Mouse (Mus musculus) heart, embryonic 12.5 days (tissue): ENCODE measurements around the gene Paqr7. TPM values are rescaled to one million over a fixed set of nuclear protein-coding genes. Genes with fewer than 3 reads are reported as not detected.
"Not testable (repeated sequence)": the region's sequence is repeated elsewhere in the genome, so short reads cannot be mapped to it uniquely, and the experiment has no call there.

Experiments used
- ATAC-seq: fragments of 200-750 bp; cut with Nextera tagmentation; 2 replicates; pipeline ENCODE4 v1.8.0; 2017; ENCODE audit warnings: moderate TSS enrichment, moderate library complexity; ENCODE audit not compliant: insufficient number of reproducible peaks, low FRiP score
- H3K27ac ChIP-seq: fragments of 300-500 bp; sonication (generic); 2 replicates; pipeline ENCODE4 v1.5.1; 2016; ENCODE audit warnings: mild to moderate bottlenecking, moderate library complexity; ENCODE audit not compliant: poor library complexity, severe bottlenecking
- H3K27me3 ChIP-seq: fragments of 300-500 bp; sonication (generic); replicated peaks from 2 replicates; pipeline ENCODE4 v1.6.1; 2016; ENCODE audit warnings: mild to moderate bottlenecking, moderate library complexity
- H3K36me3 ChIP-seq: fragments of 300-500 bp; sonication (generic); 2 replicates; pipeline ENCODE4 v1.6.1; 2016; ENCODE audit warnings: mild to moderate bottlenecking, moderate library complexity
- H3K4me1 ChIP-seq: fragments of 300-500 bp; sonication (generic); replicated peaks from 2 replicates; pipeline ENCODE4 v1.6.1; 2016; ENCODE audit warnings: mild to moderate bottlenecking
- H3K4me2 ChIP-seq: fragments of 300-500 bp; sonication (generic); 2 replicates; pipeline ENCODE4 v1.6.1; 2016; ENCODE audit warnings: mild to moderate bottlenecking, moderate library complexity
- H3K4me3 ChIP-seq: fragments of 300-500 bp; sonication (generic); 2 replicates; pipeline ENCODE4 v1.5.1; 2016; ENCODE audit warnings: mild to moderate bottlenecking
- H3K9ac ChIP-seq: fragments of 300-500 bp; sonication (generic); 2 replicates; pipeline ENCODE4 v1.6.1; 2016; ENCODE audit warnings: mild to moderate bottlenecking, moderate library complexity
- H3K9me3 ChIP-seq: fragments of 300-500 bp; sonication (generic); replicated peaks from 2 replicates; pipeline ENCODE4 v1.6.1; 2016; ENCODE audit warnings: mild to moderate bottlenecking, moderate library complexity
- WGBS: fragments of 180-500 bp; shearing (Covaris S2); methylation state at CpG from one replicate; pipeline ENCODE4 v1.1.7; 2016; 5-methylcytosine and 5-hydroxymethylcytosine counted together
- polyA plus RNA-seq: library from polyadenylated mRNA; unstranded; fragments of >200 nt; fragmentation: Nextera tagmentation; extraction: Ambion mirVana; gene quantifications from 2 replicates; pipeline ENCODE4 v1.2.1, GENCODE M21; 2016

Gene Paqr7
- polyA plus RNA-seq, 1 experiment from 2014 or later = 12.9 TPM

- Histone ChIP-seq H3K27me3 (no peaks in the 10 kb centered on the region), H3K9ac (no peak overlapping the region), H3K36me3 (no peaks in the 10 kb centered on the region), H3K4me2 (no peak overlapping the region), H3K4me1 (no peaks in the 10 kb centered on the region), H3K27ac (no peak overlapping the region), H3K9me3 (0 out of 2 replicates have a peak, but pooled peaks cover 2% of the 10 kb centered on the region), H3K4me3 (no peak overlapping the region)
- no peak for ATAC-seq
- 89% methylated on average over 5 of the region's 5 CpGs for WGBS
Observed at GRCm38 (mm10) chr4:134488211-134488610, 8.3 kb upstream of the Paqr7 start.

- Histone ChIP-seq H3K4me2 (no peak overlapping the region), H3K4me3 (no peak overlapping the region), H3K27me3 (no peaks in the 10 kb centered on the region), H3K27ac (no peak overlapping the region), H3K9me3 (0 out of 2 replicates have a peak, but pooled peaks cover 2% of the 10 kb centered on the region), H3K36me3 (no peaks in the 10 kb centered on the region), H3K9ac (no peak overlapping the region), H3K4me1 (peaks cover 10% of the 10 kb centered on the region)
- WGBS = 74% methylated on average over 11 of the region's 11 CpGs
- ATAC-seq = no peak
Observed at GRCm38 (mm10) chr4:134489986-134490665, 6.4 kb upstream of the Paqr7 start.

GRCm38 (mm10) chr4:134491716-134492115 is 4.8 kb upstream of the Paqr7 start:
- Histone ChIP-seq H3K36me3 (no peaks in the 10 kb centered on the region), H3K4me1 (peaks cover 26% of the 10 kb centered on the region), H3K9me3 (0 out of 2 replicates have a peak, but pooled peaks cover 2% of the 10 kb centered on the region), H3K27me3 (no peaks in the 10 kb centered on the region), H3K9ac (no peak overlapping the region), H3K4me3 (no peak overlapping the region), H3K4me2 (no peak overlapping the region), H3K27ac (no peak overlapping the region)
- 74% methylated on average over 6 of the region's 6 CpGs for WGBS
- no peak for ATAC-seq

- ATAC-seq, H3K4me3 ChIP-seq, H3K36me3 ChIP-seq, H3K9ac ChIP-seq, H3K9me3 ChIP-seq, H3K4me2 ChIP-seq, H3K27me3 ChIP-seq: not testable (repeated sequence)
- 89% methylated on average over 6 of the region's 6 CpGs for WGBS
- H3K4me1 ChIP-seq = peaks cover 49% of the 10 kb centered on the region
- H3K27ac ChIP-seq = 0 out of 2 replicates have a peak overlapping the region, but pooled peaks have one; percentile 6
Observed at GRCm38 (mm10) chr4:134494161-134494560, 2.3 kb upstream of the Paqr7 start.

GRCm38 (mm10) chr4:134494780-134495545 is 1.5 kb upstream of the Paqr7 start:
- H3K27me3 ChIP-seq = no peaks in the 10 kb centered on the region
- WGBS = 51% methylated on average over 16 of the region's 16 CpGs
- H3K9me3 ChIP-seq = 0 out of 2 replicates have a peak, but pooled peaks cover 2% of the 10 kb centered on the region
- H3K27ac ChIP-seq = peak overlapping the region; percentile 88
- peaks cover 49% of the 10 kb centered on the region for H3K4me1 ChIP-seq
- H3K36me3 ChIP-seq = no peaks in the 10 kb centered on the region
- no peak overlapping the region for H3K4me3 ChIP-seq
- ATAC-seq = no peak
- H3K4me2 ChIP-seq = no peak overlapping the region
- H3K9ac ChIP-seq = no peak overlapping the region

- Histone ChIP-seq H3K27me3 (no peaks in the 10 kb centered on the region), H3K9ac (no peak overlapping the region), H3K27ac (peak overlapping the region; percentile 88), H3K4me1 (peaks cover 49% of the 10 kb centered on the region), H3K4me2 (no peak overlapping the region; the same call in 1 of the 2 replicates), H3K36me3 (no peaks in the 10 kb centered on the region), H3K4me3 (no peak overlapping the region), H3K9me3 (0 out of 2 replicates have a peak, but pooled peaks cover under 1% of the 10 kb centered on the region)
- 66% methylated on average over 5 of the region's 5 CpGs for WGBS
- ATAC-seq = no peak
Observed at GRCm38 (mm10) chr4:134495546-134495923, 962 bp upstream of the Paqr7 start.

- Histone ChIP-seq H3K27ac (peak overlapping the region; percentile 88), H3K36me3 (no peaks in the 10 kb centered on the region), H3K27me3 (no peaks in the 10 kb centered on the region), H3K4me1 (peaks cover 49% of the 10 kb centered on the region), H3K4me3 (peak overlapping the region; percentile 61), H3K4me2 (peak overlapping the region; percentile 95), H3K9me3 (no peaks in the 10 kb centered on the region), H3K9ac (peak overlapping the region; percentile 74)
- no peak for ATAC-seq
- 12% methylated on average over 6 of the region's 6 CpGs for WGBS
Observed at GRCm38 (mm10) chr4:134497223-134497622, 726 bp downstream of the Paqr7 start.

GRCm38 (mm10) chr4:134497986-134498731 is 1.7 kb downstream of the Paqr7 start:
- Histone ChIP-seq H3K4me1 (peaks cover 49% of the 10 kb centered on the region), H3K27me3 (no peaks in the 10 kb centered on the region), H3K9ac (peak overlapping the region; percentile 74; the same call in 1 of the 2 replicates), H3K4me2 (peak overlapping the region; percentile 95), H3K9me3 (no peaks in the 10 kb centered on the region), H3K27ac (peak overlapping the region; percentile 13; the same call in 1 of the 2 replicates), H3K4me3 (no peak overlapping the region; the same call in 1 of the 2 replicates), H3K36me3 (no peaks in the 10 kb centered on the region)
- ATAC-seq = no peak
- 62% methylated on average over 12 of the region's 12 CpGs for WGBS

- not testable (repeated sequence) for ATAC-seq, H3K36me3 ChIP-seq
Observed at GRCm38 (mm10) chr4:134498983-134499382, 2.5 kb downstream of the Paqr7 start.

GRCm38 (mm10) chr4:134501095-134501494 is 4.6 kb downstream of the Paqr7 start:
- no peaks in the 10 kb centered on the region for H3K27me3 ChIP-seq
- H3K4me1 ChIP-seq = peaks cover 29% of the 10 kb centered on the region
- ATAC-seq = no peak
- no peak overlapping the region for H3K27ac ChIP-seq
- no peak overlapping the region for H3K4me3 ChIP-seq
- H3K36me3 ChIP-seq = no peaks in the 10 kb centered on the region
- H3K4me2 ChIP-seq = no peak overlapping the region
- no peak overlapping the region for H3K9ac ChIP-seq
- 91% methylated on average over 6 of the region's 6 CpGs for WGBS
- H3K9me3 ChIP-seq = no peaks in the 10 kb centered on the region

More at GRCm38 (mm10) chr4:134498983-134499382, 2.5 kb downstream of the Paqr7 start:
- H3K27ac ChIP-seq, H3K4me3 ChIP-seq, H3K9me3 ChIP-seq, H3K27me3 ChIP-seq, H3K9ac ChIP-seq, H3K4me2 ChIP-seq: not testable (repeated sequence)
- peaks cover 49% of the 10 kb centered on the region for H3K4me1 ChIP-seq
- WGBS = 78% methylated on average over 6 of the region's 6 CpGs
